Mouse (Mus musculus) kidney, embryonic 15.5 days (tissue): ENCODE measurements at regions not wholly inside any gene's neighbourhood (a gene's known extent, or its start where the extent isn't known, plus 50 kb on each side); places are given as distances from the start of the nearest gene placed in this dataset.

Source experiments
- ATAC-seq: fragments of 200-750 bp; cut with Nextera tagmentation; replicated peaks from 2 replicates; pipeline ENCODE4 v1.8.0; 2017; ENCODE audit warnings: moderate TSS enrichment; ENCODE audit not compliant: low FRiP score
- H3K27ac ChIP-seq: fragments of 300-500 bp; sonication (generic); 2 replicates; pipeline ENCODE4 v1.5.1; 2015; ENCODE audit warnings: mild to moderate bottlenecking, inconsistent platforms
- H3K27me3 ChIP-seq: fragments of 300-500 bp; sonication (generic); 2 replicates; pipeline ENCODE4 v1.6.1; 2015; ENCODE audit warnings: inconsistent platforms
- H3K36me3 ChIP-seq: fragments of 300-500 bp; sonication (generic); 2 replicates; pipeline ENCODE4 v1.6.1; 2015; ENCODE audit warnings: inconsistent platforms
- H3K4me1 ChIP-seq: fragments of 300-500 bp; sonication (generic); 2 replicates; pipeline ENCODE4 v1.6.1; 2015; ENCODE audit warnings: inconsistent platforms
- H3K4me2 ChIP-seq: fragments of 300-500 bp; sonication (generic); 2 replicates; pipeline ENCODE4 v1.6.1; 2015; ENCODE audit warnings: moderate library complexity, mild to moderate bottlenecking, inconsistent platforms
- H3K4me3 ChIP-seq: fragments of 300-500 bp; sonication (generic); replicated peaks from 2 replicates; pipeline ENCODE4 v1.5.1; 2015; ENCODE audit warnings: mild to moderate bottlenecking, inconsistent platforms
- H3K9ac ChIP-seq: fragments of 300-500 bp; sonication (generic); 2 replicates; pipeline ENCODE4 v1.6.1; 2015; ENCODE audit warnings: mild to moderate bottlenecking, inconsistent platforms
- H3K9me3 ChIP-seq: fragments of 300-500 bp; sonication (generic); replicated peaks from 2 replicates; pipeline ENCODE4 v1.6.1; 2016; ENCODE audit warnings: inconsistent platforms
- WGBS: fragments of 180-500 bp; shearing (Covaris S2); methylation state at CpG from one replicate; pipeline ENCODE4 v1.1.7; 2015; ENCODE audit warnings: mixed read lengths; 5-methylcytosine and 5-hydroxymethylcytosine counted together

DNA sequence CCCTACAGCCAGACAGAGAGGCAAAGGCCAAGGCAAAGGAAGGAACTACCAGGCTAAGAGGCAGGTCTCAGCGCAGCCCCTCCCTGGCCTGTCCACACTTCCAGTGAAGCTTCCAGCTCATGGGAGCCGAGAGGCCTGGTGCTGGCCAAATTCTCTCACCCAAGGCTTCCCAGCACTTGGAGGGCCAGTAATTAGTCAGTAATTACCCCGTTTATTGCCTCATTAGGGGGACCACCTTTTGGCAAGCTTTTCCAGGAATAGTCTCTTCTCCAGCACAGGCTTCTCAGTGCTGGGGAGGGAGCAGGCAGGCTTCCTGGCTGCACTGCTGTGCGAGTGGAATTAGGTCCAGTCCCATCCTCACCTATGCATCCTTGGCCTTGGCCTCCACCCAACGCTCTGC is 252.8 kb upstream of the Nxpe4 start:
- Histone ChIP-seq H3K4me1 (peaks cover 13% of the 10 kb centered on the region), H3K36me3 (no peaks in the 10 kb centered on the region), H3K27ac (no peak overlapping the region), H3K27me3 (peaks cover 11% of the 10 kb centered on the region), H3K4me2 (no peak overlapping the region), H3K9me3 (no peaks in the 10 kb centered on the region), H3K4me3 (no peak overlapping the region), H3K9ac (no peak overlapping the region)
- ATAC-seq, result no peak
- 43% methylated on average over 5 of the region's 5 CpGs for WGBS

DNA sequence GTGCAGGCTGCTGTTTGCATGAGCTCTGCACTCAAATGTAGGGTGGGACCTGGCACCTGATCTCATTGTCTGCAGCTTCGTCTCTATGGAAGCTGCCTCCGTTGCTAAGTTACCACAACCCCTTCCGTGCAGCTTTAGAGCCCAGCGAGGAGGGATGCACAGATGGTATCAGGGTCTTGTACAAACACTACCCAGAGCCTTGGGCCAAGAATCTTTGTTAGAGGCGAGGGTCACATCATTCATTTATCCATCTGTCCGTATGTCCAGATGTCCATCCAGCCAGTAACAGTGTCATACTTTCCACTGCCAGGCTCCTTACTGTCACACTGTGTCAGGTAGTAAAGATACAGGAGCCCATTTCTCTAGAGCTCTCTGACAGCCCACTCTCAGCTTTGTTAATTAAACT is 251.3 kb upstream of the Nxpe4 start:
- Histone ChIP-seq H3K9me3 (no peaks in the 10 kb centered on the region), H3K4me1 (peaks cover 4% of the 10 kb centered on the region; the same call in 1 of the 2 replicates), H3K4me3 (no peak overlapping the region), H3K27ac (no peak overlapping the region), H3K4me2 (no peak overlapping the region), H3K9ac (no peak overlapping the region), H3K27me3 (peaks cover 11% of the 10 kb centered on the region), H3K36me3 (no peaks in the 10 kb centered on the region)
- WGBS, result 33% methylated on average over 6 of the region's 6 CpGs
- ATAC-seq, result no peak

DNA sequence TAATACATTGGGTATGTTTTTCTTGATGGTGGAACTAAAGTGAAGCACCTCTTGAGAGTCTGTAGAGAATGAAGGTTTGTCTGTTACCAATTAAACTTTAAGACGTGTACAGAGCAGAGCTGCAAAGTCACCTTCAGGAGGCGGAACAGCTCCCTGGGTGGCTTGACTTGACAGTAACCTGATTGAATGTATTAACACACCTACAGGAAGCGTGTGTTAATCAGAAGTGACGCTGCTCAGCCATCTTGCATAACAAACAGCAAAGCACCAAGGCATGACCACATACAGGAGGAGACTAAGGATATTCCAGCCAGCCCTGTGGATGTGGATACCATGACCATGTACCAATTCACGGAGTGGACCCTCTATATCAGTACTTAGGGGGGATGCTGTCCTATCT is 249.0 kb upstream of the Nxpe4 start:
- H3K4me3 ChIP-seq, result no peak overlapping the region
- H3K27ac ChIP-seq, result no peak overlapping the region
- peaks cover 4% of the 10 kb centered on the region; the same call in 1 of the 2 replicates for H3K4me1 ChIP-seq
- H3K36me3 ChIP-seq, result no peaks in the 10 kb centered on the region
- H3K9ac ChIP-seq, result no peak overlapping the region
- no peak for ATAC-seq
- peaks cover 11% of the 10 kb centered on the region for H3K27me3 ChIP-seq
- H3K4me2 ChIP-seq, result no peak overlapping the region
- no peaks in the 10 kb centered on the region for H3K9me3 ChIP-seq
- WGBS, result 83% methylated on average over 5 of the region's 5 CpGs

- Histone ChIP-seq H3K4me2 (no peak overlapping the region), H3K4me1 (0 out of 2 replicates have a peak, but pooled peaks cover 3% of the 10 kb centered on the region), H3K9ac (no peak overlapping the region), H3K4me3 (no peak overlapping the region), H3K27me3 (no peaks in the 10 kb centered on the region), H3K27ac (no peak overlapping the region), H3K36me3 (no peaks in the 10 kb centered on the region), H3K9me3 (no peaks in the 10 kb centered on the region)
- WGBS, result 88% methylated on average over 2 of the region's 2 CpGs
- no peak for ATAC-seq
Measured at GRCm38 (mm10) chr9:47935299-47935698, 226.5 kb upstream of the Nxpe4 start.

- Histone ChIP-seq H3K4me3 (no peak overlapping the region), H3K27me3 (no peaks in the 10 kb centered on the region), H3K27ac (no peak overlapping the region), H3K9me3 (no peaks in the 10 kb centered on the region), H3K9ac (no peak overlapping the region), H3K4me2 (no peak overlapping the region), H3K4me1 (0 out of 2 replicates have a peak, but pooled peaks cover 3% of the 10 kb centered on the region), H3K36me3 (no peaks in the 10 kb centered on the region)
- no peak for ATAC-seq
- WGBS, result 69% methylated on average over 7 of the region's 7 CpGs
Measured at GRCm38 (mm10) chr9:47935957-47936457, 225.8 kb upstream of the Nxpe4 start.

GRCm38 (mm10) chr9:47938941-47939710 is 222.7 kb upstream of the Nxpe4 start:
- H3K4me1 ChIP-seq, result 0 out of 2 replicates have a peak, but pooled peaks cover 6% of the 10 kb centered on the region
- H3K9ac ChIP-seq, result no peak overlapping the region
- H3K27ac ChIP-seq, result no peak overlapping the region
- no peak overlapping the region for H3K4me3 ChIP-seq
- H3K36me3 ChIP-seq, result no peaks in the 10 kb centered on the region
- no peak for ATAC-seq
- WGBS, result 82% methylated on average over 14 of the region's 14 CpGs
- H3K9me3 ChIP-seq, result no peaks in the 10 kb centered on the region
- no peaks in the 10 kb centered on the region for H3K27me3 ChIP-seq
- no peak overlapping the region for H3K4me2 ChIP-seq

DNA sequence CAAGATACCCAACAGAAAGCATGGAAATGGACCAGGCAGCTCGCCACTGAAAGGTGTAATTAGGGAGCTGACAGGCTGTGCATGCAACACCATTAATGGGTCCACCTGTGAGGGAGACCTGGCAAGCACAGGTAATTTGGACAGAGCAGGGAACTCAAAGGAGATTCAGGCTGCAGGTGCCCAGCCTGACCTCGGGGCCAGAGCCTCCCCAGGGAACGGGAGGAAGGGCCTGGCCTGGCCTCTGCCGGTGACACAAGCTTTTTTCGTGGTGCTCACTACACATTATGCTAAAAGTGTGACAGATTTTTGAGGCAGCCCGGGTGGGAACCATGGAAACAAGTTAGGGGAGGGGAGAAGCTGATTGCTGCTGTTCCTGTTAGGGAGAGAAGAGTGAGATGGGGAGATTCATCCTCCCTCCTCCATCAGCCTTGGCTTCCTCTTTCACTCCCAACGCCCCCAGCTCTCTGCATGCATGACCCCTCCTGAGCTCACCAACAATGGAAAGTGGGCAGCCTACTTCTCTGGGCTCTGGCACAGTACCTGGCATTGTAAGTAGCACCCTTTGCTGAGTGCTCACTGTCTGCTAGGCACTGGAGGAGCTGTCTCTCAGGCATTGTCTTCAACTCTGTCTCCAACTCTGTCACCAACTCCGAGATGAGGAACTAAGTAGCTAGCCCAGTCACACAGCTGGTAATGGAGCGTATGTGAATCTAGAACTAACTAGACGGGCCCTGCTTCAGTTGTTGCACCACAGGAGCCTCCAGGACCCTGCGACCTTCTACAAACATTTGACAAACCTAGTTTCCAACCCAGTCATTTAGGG is 218.9 kb upstream of the Nxpe4 start:
- 0 out of 2 replicates have a peak, but pooled peaks cover 2% of the 10 kb centered on the region for H3K4me1 ChIP-seq
- H3K4me2 ChIP-seq, result no peak overlapping the region
- 61% methylated on average over 11 of the region's 11 CpGs for WGBS
- no peak overlapping the region for H3K9ac ChIP-seq
- no peak overlapping the region for H3K4me3 ChIP-seq
- no peak overlapping the region for H3K27ac ChIP-seq
- no peak for ATAC-seq
- no peaks in the 10 kb centered on the region for H3K9me3 ChIP-seq
- no peaks in the 10 kb centered on the region for H3K27me3 ChIP-seq
- no peaks in the 10 kb centered on the region for H3K36me3 ChIP-seq

GRCm38 (mm10) chr9:47946226-47946625 is 215.6 kb upstream of the Nxpe4 start:
- no peak overlapping the region for H3K4me3 ChIP-seq
- ATAC-seq, result no peak
- H3K27ac ChIP-seq, result no peak overlapping the region
- WGBS, result 55% methylated on average over 7 of the region's 7 CpGs
- H3K27me3 ChIP-seq, result no peaks in the 10 kb centered on the region
- no peak overlapping the region for H3K4me2 ChIP-seq
- H3K9me3 ChIP-seq, result no peaks in the 10 kb centered on the region
- H3K9ac ChIP-seq, result no peak overlapping the region
- H3K36me3 ChIP-seq, result no peaks in the 10 kb centered on the region
- H3K4me1 ChIP-seq, result 0 out of 2 replicates have a peak, but pooled peaks cover 2% of the 10 kb centered on the region

GRCm38 (mm10) chr9:47957881-47958280 is 203.9 kb upstream of the Nxpe4 start:
- WGBS, result 87% methylated on average over 3 of the region's 3 CpGs
- Histone ChIP-seq H3K27me3 (no peaks in the 10 kb centered on the region), H3K9me3 (peaks cover 2% of the 10 kb centered on the region; the same call in 1 of the 2 replicates), H3K4me1 (peaks cover 22% of the 10 kb centered on the region), H3K36me3 (no peaks in the 10 kb centered on the region), H3K27ac (no peak overlapping the region), H3K4me3 (no peak overlapping the region), H3K4me2 (no peak overlapping the region), H3K9ac (no peak overlapping the region)
- ATAC-seq, result no peak

DNA sequence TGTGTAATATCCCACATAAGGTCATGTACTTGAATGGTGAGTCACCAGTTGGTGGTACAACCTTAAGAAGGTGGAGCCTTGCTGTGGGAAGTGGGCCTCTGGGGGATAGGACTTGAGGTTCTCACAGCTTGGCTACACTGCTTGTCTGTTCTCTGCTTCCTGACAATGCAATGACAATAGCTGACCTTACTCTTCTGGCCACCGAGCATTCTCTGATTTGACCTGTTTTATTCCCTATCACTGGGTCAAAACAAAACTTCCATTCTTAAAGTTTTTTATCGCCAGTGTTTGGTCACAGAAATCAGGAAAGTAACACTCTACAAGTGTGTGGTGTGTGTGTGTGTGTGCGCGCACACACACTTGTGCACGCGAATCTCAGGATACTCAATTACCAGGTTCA is 203.0 kb upstream of the Nxpe4 start:
- no peak overlapping the region for H3K4me2 ChIP-seq
- H3K27me3 ChIP-seq, result no peaks in the 10 kb centered on the region
- H3K27ac ChIP-seq, result no peak overlapping the region
- H3K36me3 ChIP-seq, result no peaks in the 10 kb centered on the region
- H3K9ac ChIP-seq, result no peak overlapping the region
- peaks cover 25% of the 10 kb centered on the region for H3K4me1 ChIP-seq
- no peaks in the 10 kb centered on the region; the same call in 1 of the 2 replicates for H3K9me3 ChIP-seq
- no peak overlapping the region for H3K4me3 ChIP-seq
- ATAC-seq, result no peak
- WGBS, result 94% methylated on average over 6 of the region's 6 CpGs

DNA sequence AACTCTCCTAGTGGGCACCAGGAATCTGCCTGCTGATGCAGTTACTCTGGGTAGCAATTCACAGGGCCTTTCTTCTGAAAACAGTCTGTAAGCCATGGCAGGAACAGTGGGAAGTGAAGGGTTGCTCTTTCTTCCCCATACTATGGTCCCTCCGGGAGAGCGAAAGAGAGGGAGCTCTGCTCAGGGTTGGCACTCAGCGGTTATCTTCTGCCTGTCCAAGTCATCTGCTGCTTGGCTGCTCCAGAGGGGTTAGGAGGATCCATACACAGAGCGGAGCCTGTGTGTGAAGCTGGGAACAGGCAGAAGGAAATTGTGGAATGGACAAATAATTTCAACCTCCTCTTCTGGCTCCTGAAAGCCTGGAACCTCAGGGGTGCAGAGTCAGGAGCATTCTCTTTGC is 200.6 kb upstream of the Nxpe4 start:
- Histone ChIP-seq H3K9me3 (no peaks in the 10 kb centered on the region), H3K36me3 (no peaks in the 10 kb centered on the region), H3K4me1 (peaks cover 25% of the 10 kb centered on the region), H3K27ac (peak overlapping the region; percentile 70), H3K4me2 (no peak overlapping the region), H3K4me3 (no peak overlapping the region), H3K9ac (no peak overlapping the region), H3K27me3 (no peaks in the 10 kb centered on the region)
- ATAC-seq, result no peak
- WGBS, result 85% methylated on average over 4 of the region's 4 CpGs

GRCm38 (mm10) chr9:47962161-47962560 is 199.7 kb upstream of the Nxpe4 start:
- Histone ChIP-seq H3K27ac (peak overlapping the region; percentile 70), H3K4me1 (peaks cover 25% of the 10 kb centered on the region), H3K36me3 (no peaks in the 10 kb centered on the region), H3K4me3 (no peak overlapping the region), H3K27me3 (no peaks in the 10 kb centered on the region), H3K9ac (no peak overlapping the region), H3K9me3 (no peaks in the 10 kb centered on the region), H3K4me2 (no peak overlapping the region)
- WGBS, result 30% methylated on average over 4 of the region's 4 CpGs
- peak; percentile 52; the same call in 1 of the 2 replicates for ATAC-seq
